Mouse (Mus musculus) kidney, postnatal 0 days (tissue): ENCODE data around the gene Kcnj4. TPM values are rescaled to one million over a fixed set of nuclear protein-coding genes. Genes with fewer than 3 reads are reported as not detected.

Experiments
- ATAC-seq: fragments of 200-750 bp; cut with Nextera tagmentation; replicated peaks from 2 replicates; pipeline ENCODE4 v1.8.0; 2017; ENCODE audit warnings: low read depth, moderate number of reproducible peaks, moderate TSS enrichment, moderate library complexity; ENCODE audit not compliant: low FRiP score
- DNase-seq: peaks from one replicate; pipeline ENCODE4 v3.0.0-alpha.2; 2016; ENCODE audit warnings: low spot score
- H3K27ac ChIP-seq: fragments of 300-500 bp; sonication (generic); 2 replicates; pipeline ENCODE4 v1.5.1; 2014; ENCODE audit warnings: mild to moderate bottlenecking
- H3K27me3 ChIP-seq: fragments of 300-500 bp; sonication (generic); 2 replicates; pipeline ENCODE4 v1.6.1; 2014; ENCODE audit warnings: low read length, mixed read lengths; ENCODE audit not compliant: insufficient read depth
- H3K36me3 ChIP-seq: fragments of 300-500 bp; sonication (generic); 2 replicates; pipeline ENCODE4 v1.6.1; 2014; ENCODE audit warnings: low read length, mixed read lengths; ENCODE audit not compliant: insufficient read depth
- H3K4me1 ChIP-seq: fragments of 300-500 bp; sonication (generic); replicated peaks from 2 replicates; pipeline ENCODE4 v1.6.1; 2014; ENCODE audit warnings: antibody characterized with exemption, low read length, mixed read lengths; ENCODE audit not compliant: insufficient read depth
- H3K4me2 ChIP-seq: fragments of 300-500 bp; sonication (generic); 2 replicates; pipeline ENCODE4 v1.6.1; 2014; ENCODE audit warnings: mild to moderate bottlenecking, low read length, moderate library complexity, mixed read lengths
- H3K4me3 ChIP-seq: fragments of 300-500 bp; sonication (generic); replicated peaks from 2 replicates; pipeline ENCODE4 v1.5.1; 2014; ENCODE audit warnings: low read depth, low read length
- H3K9ac ChIP-seq: fragments of 300-500 bp; sonication (generic); 2 replicates; pipeline ENCODE4 v1.6.1; 2014; ENCODE audit warnings: low read depth, low read length
- H3K9me3 ChIP-seq: fragments of 300-500 bp; sonication (generic); replicated peaks from 2 replicates; pipeline ENCODE4 v1.6.1; 2016; ENCODE audit warnings: low read length, inconsistent platforms, mixed read lengths
- CTCF ChIP-seq: IDR thresholded peaks from 2 replicates; pipeline ENCODE4 v1.5.1; 2016; ENCODE audit warnings: antibody characterized with exemption, low read depth, mild to moderate bottlenecking, moderate library complexity
- WGBS: fragments of 180-500 bp; shearing (Covaris S2); extraction: QIAGEN DNeasy Blood & Tissue Kit; methylation state at CpG from one replicate; pipeline ENCODE4 v1.1.7; 2014; 5-methylcytosine and 5-hydroxymethylcytosine counted together
- polyA plus RNA-seq: library from polyadenylated mRNA; unstranded; fragments of >200 nt; fragmentation: Nextera tagmentation; extraction: Ambion mirVana; gene quantifications from 2 replicates; pipeline ENCODE4 v1.2.1, GENCODE M21; 2015

The Kcnj4 gene
- polyA plus RNA-seq, 1 experiment from 2014 or later: 0.11 TPM

DNA sequence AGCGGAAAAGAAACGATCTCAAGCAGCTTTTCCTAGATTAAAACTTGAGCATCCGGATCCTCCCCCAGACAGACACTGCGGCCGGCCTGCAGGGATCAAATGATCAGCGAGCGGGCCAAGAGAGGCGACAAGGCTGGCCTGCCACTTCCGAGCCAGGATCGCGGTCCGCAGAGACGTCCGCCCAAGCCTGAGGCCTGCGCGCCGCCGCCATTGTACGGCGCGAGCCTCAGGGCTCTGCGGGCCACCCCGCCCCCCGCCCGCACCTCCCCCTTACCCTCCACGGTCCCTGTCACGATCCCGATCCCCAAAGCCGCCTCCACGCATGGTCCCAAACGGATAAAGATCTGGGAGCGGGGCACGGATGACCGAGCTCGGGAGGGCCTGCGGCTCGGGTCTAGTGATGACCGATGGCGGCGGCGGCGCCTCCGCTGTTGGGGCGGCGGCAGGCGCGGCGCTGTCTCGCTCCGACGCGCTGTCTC, 40.9 kb upstream of the Kcnj4 start:
- WGBS: under 1% methylated on average over 51 of the region's 52 CpGs
- Histone ChIP-seq H3K4me1 (no peaks in the 10 kb centered on the region; the same call in 1 of the 2 replicates), H3K4me3 (peak overlapping the region; percentile 75), H3K27ac (peak overlapping the region; percentile 99), H3K36me3 (peaks cover 20% of the 10 kb centered on the region), H3K9me3 (no peaks in the 10 kb centered on the region), H3K9ac (peak overlapping the region; percentile 91), H3K4me2 (peak overlapping the region; percentile 67), H3K27me3 (no peaks in the 10 kb centered on the region)
- peak; percentile 66 for ATAC-seq
- TF ChIP-seq CTCF: no peak
- peak; percentile 90 for DNase-seq

DNA sequence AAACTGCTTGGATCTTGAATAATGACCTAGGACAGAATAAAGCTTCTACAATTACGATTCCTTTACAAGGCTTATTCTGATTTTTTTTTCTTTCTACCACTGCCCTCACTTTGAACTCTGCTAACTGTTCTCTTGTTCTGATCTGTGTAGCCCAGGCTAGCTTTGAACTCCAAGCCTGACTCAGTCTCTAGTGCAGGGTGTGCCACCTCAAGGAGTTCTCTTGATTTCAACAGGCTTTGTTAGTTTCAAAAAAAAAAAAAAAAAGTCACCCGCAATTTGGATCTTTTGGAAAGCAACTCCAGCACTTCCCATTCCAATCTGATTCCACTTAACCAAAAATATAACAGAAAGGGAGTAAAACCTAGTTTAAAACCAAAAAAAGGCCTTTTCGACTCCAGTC, 40.5 kb upstream of the Kcnj4 start:
- 4% methylated on average over 3 of the region's 3 CpGs for WGBS
- H3K9me3 ChIP-seq: no peaks in the 10 kb centered on the region
- no peaks in the 10 kb centered on the region for H3K27me3 ChIP-seq
- ATAC-seq (no peak), DNase-seq (no peak)
- H3K4me2 ChIP-seq: peak overlapping the region; percentile 67
- H3K4me1 ChIP-seq: no peaks in the 10 kb centered on the region; the same call in 1 of the 2 replicates
- peak overlapping the region; percentile 99 for H3K27ac ChIP-seq
- TF ChIP-seq CTCF: no peak
- peaks cover 24% of the 10 kb centered on the region for H3K36me3 ChIP-seq
- H3K9ac ChIP-seq: peak overlapping the region; percentile 91
- peak overlapping the region; percentile 75 for H3K4me3 ChIP-seq

- ATAC-seq (no peak), DNase-seq (no peak)
- Histone ChIP-seq H3K4me2 (peak overlapping the region; percentile 67; the same call in 1 of the 2 replicates), H3K27ac (no peak overlapping the region), H3K9ac (no peak overlapping the region), H3K36me3 (peaks cover 36% of the 10 kb centered on the region), H3K4me3 (no peak overlapping the region), H3K4me1 (no peaks in the 10 kb centered on the region; the same call in 1 of the 2 replicates), H3K9me3 (no peaks in the 10 kb centered on the region), H3K27me3 (no peaks in the 10 kb centered on the region)
- TF ChIP-seq CTCF: no peak
- WGBS: 91% methylated on average over 3 of the region's 3 CpGs
These were observed 38.9 kb upstream of the Kcnj4 start for GRCm38 (mm10) chr15:79543968-79544367.

GRCm38 (mm10) chr15:79533796-79534195, 28.8 kb upstream of the Kcnj4 start:
- 70% methylated on average over 3 of the region's 3 CpGs for WGBS

DNA sequence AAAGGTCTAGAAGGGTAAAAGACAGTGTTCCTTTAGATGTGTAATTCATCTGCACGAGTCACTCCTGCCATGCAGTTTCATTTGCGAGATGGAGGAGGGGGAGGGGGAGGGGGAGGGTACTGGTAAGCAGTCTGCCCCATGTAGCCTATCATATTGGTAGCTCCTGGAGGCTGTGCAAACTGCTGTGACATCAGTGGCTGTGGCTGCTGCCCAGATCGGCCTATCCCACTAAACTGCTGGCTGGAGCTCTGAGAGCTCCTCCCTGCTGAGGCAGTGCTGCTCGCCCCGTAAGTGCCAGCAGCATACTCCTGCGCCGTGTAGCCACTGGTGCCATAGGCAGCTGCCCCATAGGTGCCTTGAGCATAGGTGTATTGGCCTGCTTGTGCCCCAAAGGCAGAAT, 24.9 kb upstream of the Kcnj4 start:
- Histone ChIP-seq H3K9me3 (no peaks in the 10 kb centered on the region), H3K4me1 (no peaks in the 10 kb centered on the region; the same call in 1 of the 2 replicates), H3K9ac (no peak overlapping the region), H3K4me2 (no peak overlapping the region), H3K27me3 (no peaks in the 10 kb centered on the region), H3K4me3 (no peak overlapping the region), H3K27ac (no peak overlapping the region), H3K36me3 (peaks cover 75% of the 10 kb centered on the region)
- DNase-seq (no peak), ATAC-seq (no peak; the same call in 1 of the 2 replicates)
- TF ChIP-seq CTCF: no peak
- WGBS: 65% methylated on average over 7 of the region's 7 CpGs

More at GRCm38 (mm10) chr15:79533796-79534195, 28.8 kb upstream of the Kcnj4 start:
- no peak for DNase-seq
- Histone ChIP-seq H3K27me3 (no peaks in the 10 kb centered on the region), H3K9me3 (no peaks in the 10 kb centered on the region), H3K4me3 (no peak overlapping the region), H3K27ac (no peak overlapping the region), H3K9ac (no peak overlapping the region), H3K36me3 (peaks cover 95% of the 10 kb centered on the region), H3K4me1 (no peaks in the 10 kb centered on the region; the same call in 1 of the 2 replicates), H3K4me2 (no peak overlapping the region)
- ATAC-seq: no peak
- TF ChIP-seq CTCF: no peak

DNA sequence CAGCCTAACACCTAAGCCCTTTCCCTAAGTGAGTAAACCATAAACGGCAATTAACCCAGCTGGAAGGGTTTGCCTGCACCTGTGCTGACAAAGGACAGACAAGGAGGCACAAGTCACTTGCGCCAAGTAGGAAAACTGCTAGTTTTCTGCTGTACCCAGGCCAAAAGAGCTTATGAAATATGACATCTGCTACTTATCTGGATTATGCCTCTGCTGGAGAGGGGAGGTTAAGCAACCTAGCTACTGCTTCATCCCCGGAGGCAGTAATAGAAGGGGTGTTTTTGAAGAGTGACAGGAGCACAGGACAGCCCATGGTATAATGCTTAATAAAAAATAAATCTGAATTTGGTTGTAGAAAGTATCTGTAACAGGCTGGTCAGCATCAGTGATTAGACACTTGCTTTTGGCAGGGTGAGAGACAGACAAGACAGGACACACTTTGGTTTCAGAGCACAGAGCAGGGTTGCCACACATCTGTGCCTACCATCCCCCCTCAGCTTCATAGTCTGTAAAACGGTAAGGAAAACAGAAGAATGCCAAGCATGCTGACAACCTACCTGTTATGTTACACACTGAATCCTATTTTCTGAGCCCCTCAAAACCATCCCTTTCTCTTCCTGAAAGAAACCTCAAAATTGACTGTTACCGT, 23.1 kb upstream of the Kcnj4 start:
- Histone ChIP-seq H3K27ac (0 out of 2 replicates have a peak overlapping the region, but pooled peaks have one; percentile 56), H3K9me3 (no peaks in the 10 kb centered on the region), H3K4me2 (no peak overlapping the region), H3K9ac (no peak overlapping the region), H3K27me3 (no peaks in the 10 kb centered on the region), H3K4me1 (no peaks in the 10 kb centered on the region; the same call in 1 of the 2 replicates), H3K36me3 (peaks cover 57% of the 10 kb centered on the region), H3K4me3 (no peak overlapping the region)
- no peak for DNase-seq
- ATAC-seq: no peak
- 64% methylated on average over 5 of the region's 5 CpGs for WGBS
- no peak for TF ChIP-seq CTCF
